In the genomic region with DNA sequence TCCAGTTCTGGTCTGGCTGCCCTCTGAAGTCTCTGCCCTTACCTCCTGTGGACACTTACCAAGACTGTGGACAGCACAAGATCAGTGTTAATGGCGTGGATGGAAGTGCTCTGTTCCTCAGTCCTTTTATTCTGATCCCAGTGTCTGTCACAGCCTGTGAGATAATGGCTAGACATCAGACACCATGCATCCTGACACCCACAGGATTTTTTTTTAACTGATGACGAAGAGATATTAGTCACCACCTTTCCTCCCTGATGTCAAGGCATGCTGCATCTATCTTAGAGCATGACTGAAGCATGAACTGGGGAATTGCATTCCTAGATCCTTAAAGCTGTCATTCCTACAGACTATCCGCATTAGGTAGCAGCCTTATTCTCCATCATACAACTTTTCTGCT, we compare ENCODE assay signal across 27 mouse cellular contexts. TPM values are rescaled to one million over a fixed set of nuclear protein-coding genes. Genes with fewer than 3 reads are reported as not detected.
DNase-seq lines count a peak whose midpoint lies in the region; ATAC-seq and TF ChIP-seq lines count a peak whose summit lies in the region.
"Had no signal": no experiment of that assay in that cellular context is flagged by ENCODE, and none has a peak within 500 bp of the region (broad histone marks: within the 10 kb centered on the region; RNA-seq: fewer than 3 reads in every experiment).

A gene (minus strand): TSS at position 101 of the 400 bp plus-strand sequence.

- no peaks in the 10 kb centered on the region for H3K9me3 ChIP-seq in stomach, postnatal 0 days (ENCODE audit: control insufficient read depth, low read length)
- H3K9me3 ChIP-seq in liver, embryonic 12.5 days (replicated peaks) = no peaks in the 10 kb centered on the region
- H3K9me3 ChIP-seq: G1E had no signal

- WGBS in lung, adult 2 months = 69% methylated on average over 3 of the region's 3 CpGs
- WGBS in stomach, postnatal 0 days = 69% methylated on average over 3 of the region's 3 CpGs
- WGBS in liver, embryonic 12.5 days (ENCODE audit: insufficient replicate concordance) = 50% methylated on average over 3 of the region's 3 CpGs

- no peak within 1 kb of the TSS for H3K4me3 ChIP-seq in lung, adult 2 months (replicated peaks; ENCODE audit: extremely low read depth, low read depth, low read length)
- no peak within 1 kb of the TSS for H3K4me3 ChIP-seq in stomach, postnatal 0 days (ENCODE audit: low read depth, low read length)
- no peak within 1 kb of the TSS for H3K4me3 ChIP-seq in liver, embryonic 12.5 days

- H3K36me3 ChIP-seq in stomach, postnatal 0 days (ENCODE audit: control insufficient read depth, insufficient read depth, low read length) = no peaks in the 10 kb centered on the region
- H3K36me3 ChIP-seq in liver, embryonic 12.5 days = no peaks in the 10 kb centered on the region
- H3K36me3 ChIP-seq: G1E had no signal

- ATAC-seq in stomach, postnatal 0 days (ENCODE audit: low FRiP score, low TSS enrichment) = no peak
- no peak for ATAC-seq in liver, embryonic 12.5 days
- ATAC-seq: activated CD4-positive, CD25-positive, alpha-beta regulatory T cell, adult 4 months; CD4-positive, CD25-positive, alpha-beta regulatory T cell, adult 4 months; Patski had no signal

- H3K4me2 ChIP-seq in stomach, postnatal 0 days (replicated peaks; ENCODE audit: low read depth) = no peak within 1 kb of the TSS
- no peak within 1 kb of the TSS for H3K4me2 ChIP-seq in liver, embryonic 12.5 days

- no peaks in the 10 kb centered on the region for H3K4me1 ChIP-seq in lung, adult 2 months (ENCODE audit: control insufficient read depth, insufficient read depth, low read length)
- no peaks in the 10 kb centered on the region for H3K4me1 ChIP-seq in stomach, postnatal 0 days (replicated peaks; ENCODE audit: control insufficient read depth, insufficient read depth)
- no peaks in the 10 kb centered on the region for H3K4me1 ChIP-seq in liver, embryonic 12.5 days

- TF ChIP-seq EP300 in stomach, postnatal 0 days (optimal IDR thresholded peaks at IDR 0.05) = no peak

- DNase-seq in lung, adult 2 months = no peak
- DNase-seq in lung, postnatal 4 days = no peak
- peak; percentile 64 for DNase-seq in 3T3-L1 (ENCODE audit: low read depth, low spot score)
- DNase-seq in stomach, postnatal 0 days (ENCODE audit: low spot score) = no peak
- DNase-seq in adrenal gland, adult 8-10 months = no peak
- DNase-seq: adrenal gland, adult 2 months; adrenal gland, postnatal 10 days; adrenal gland, postnatal 14 days; adrenal gland, postnatal 25 days; adrenal gland, postnatal 36 days; B cell, adult 2 months; cerebellum, adult 11 months; cerebellum, adult 11-12 months; cerebellum, adult 18-20 months; cerebellum, adult 2 months; cerebellum, adult 8-10 months had no signal

- no peak within 1 kb of the TSS for H3K9ac ChIP-seq in stomach, postnatal 0 days (ENCODE audit: low read length)
- H3K9ac ChIP-seq in liver, embryonic 12.5 days = no peak within 1 kb of the TSS

- no peak for TF ChIP-seq CTCF in lung, adult 2 months (IDR thresholded peaks at IDR 0.05; ENCODE audit: insufficient read depth, low read length)
- no peak for TF ChIP-seq CTCF in stomach, postnatal 0 days (IDR thresholded peaks at IDR 0.05; ENCODE audit: low read depth)

- no peak for TF ChIP-seq POLR2A in lung, adult 2 months (IDR thresholded peaks at IDR 0.05; ENCODE audit: borderline replicate concordance, extremely low read depth, low read depth, low read length)

- no peak within 1 kb of the TSS for H3K27ac ChIP-seq in stomach, postnatal 0 days (replicated peaks)
- H3K27ac ChIP-seq in liver, embryonic 12.5 days = no peak within 1 kb of the TSS

- no peaks in the 10 kb centered on the region for H3K27me3 ChIP-seq in stomach, postnatal 0 days (ENCODE audit: control insufficient read depth, insufficient read depth, low read length)
- H3K27me3 ChIP-seq in liver, embryonic 12.5 days (replicated peaks) = no peaks in the 10 kb centered on the region
- H3K27me3 ChIP-seq: CH12.LX had no signal

RNA-seq across cellular contexts. Expression of the gene that starts here (rescaled TPM):
- 38.2 TPM in 1 of 2 replicates, not detected in the other for polyA plus RNA-seq in lung, adult 2 months (2012; rRNA removed)
- polyA plus RNA-seq in stomach, postnatal 0 days (2015; fragmentation: Nextera tagmentation; extraction: Ambion mirVana) = 468 and 478 TPM in 2 replicates
- not detected for total RNA-seq in adrenal gland, adult 8-10 months (2022)
- not detected in 2 replicates for polyA plus RNA-seq in liver, embryonic 12.5 days (2016; fragmentation: Nextera tagmentation; extraction: Ambion mirVana)
- total RNA-seq: adrenal gland, adult 18-20 months; adrenal gland, adult 2 months; adrenal gland, postnatal 10 days; adrenal gland, postnatal 14 days; adrenal gland, postnatal 25 days; adrenal gland, postnatal 36 days; adrenal gland, postnatal 4 days; CH12.LX; ES-E14; G1E; MEL had no signal
- polyA plus RNA-seq: activated CD4-positive, CD25-positive, alpha-beta regulatory T cell, adult 4 months; adrenal gland, adult 2 months; brain, embryonic 14.5 days; CD4-positive, CD25-positive, alpha-beta regulatory T cell, adult 4 months; cerebellum, adult 2 months; G1E; Patski had no signal
